Mouse (Mus musculus) liver, adult 2 months (tissue): ENCODE measurements at regions not wholly inside any gene's neighbourhood (a gene's known extent, or its start where the extent isn't known, plus 50 kb on each side); places are given as distances from the start of the nearest gene placed in this dataset.

Experiments used
- CTCF ChIP-seq: fragments of 200-500 bp; IDR thresholded peaks from 2 replicates; pipeline ENCODE4 v1.5.1; 2011; ENCODE audit warnings: low read depth, low read length, control low read depth
- POLR2A ChIP-seq: fragments of 200-500 bp; IDR thresholded peaks from 2 replicates; pipeline ENCODE4 v1.6.1; 2011; ENCODE audit warnings: low read length, control low read depth; ENCODE audit not compliant: insufficient read depth; ENCODE audit errors: extremely low read depth

- TF ChIP-seq POLR2A (no peak), CTCF (no peak)
These were observed 755.3 kb downstream of the Plod2 start for GRCm38 (mm10) chr9:93297332-93297731.
